Mouse (Mus musculus) C2C12 (cell line): ENCODE data around the gene Myo5a.

Source experiments
- CTCF ChIP-seq: IDR thresholded peaks from one replicate; pipeline ENCODE4 v1.5.1; 2011; ENCODE audit not compliant: control insufficient read depth, insufficient read depth, insufficient read length
- MYOD1 ChIP-seq: IDR thresholded peaks from one replicate; pipeline ENCODE4 v1.6.1; 2011; ENCODE audit warnings: low read depth; ENCODE audit not compliant: control insufficient read depth, insufficient read length

DNA sequence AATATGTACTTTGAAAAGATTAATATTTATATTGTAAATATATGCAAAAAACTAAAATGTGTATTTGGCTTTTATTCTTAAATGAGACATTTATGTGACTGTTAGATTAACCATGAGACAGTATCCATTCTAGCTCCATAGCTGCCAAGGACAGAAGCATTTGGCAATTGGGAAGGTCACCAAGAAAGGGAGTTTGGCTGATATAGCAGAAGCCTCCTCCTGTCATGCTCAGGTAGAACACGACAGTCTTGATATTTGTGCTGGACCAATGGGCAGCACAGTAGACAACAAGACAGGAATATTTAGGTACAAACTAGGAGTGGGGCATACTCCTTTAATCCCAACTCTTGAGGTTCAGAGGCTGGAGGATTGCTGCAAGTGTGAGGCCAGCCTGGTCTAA is 38.4 kb upstream of the Myo5a start:
- TF ChIP-seq CTCF (no peak), MYOD1 (no peak)
